Mouse (Mus musculus) midbrain, embryonic 11.5 days (tissue): ENCODE data around the gene Ppl. TPM values are rescaled to one million over a fixed set of nuclear protein-coding genes. Genes with fewer than 3 reads are reported as not detected.

Experiments used
- ATAC-seq: fragments of 200-750 bp; cut with Nextera tagmentation; 2 replicates; pipeline ENCODE4 v1.8.0; 2017; ENCODE audit warnings: moderate TSS enrichment, moderate library complexity; ENCODE audit not compliant: low FRiP score
- DNase-seq: peaks from one replicate; pipeline ENCODE4 v3.0.0; 2015; ENCODE audit warnings: low spot score; ENCODE audit errors: missing footprints
- H3K27ac ChIP-seq: fragments of 300-500 bp; sonication (generic); 2 replicates; pipeline ENCODE4 v1.5.1; 2014; ENCODE audit warnings: low read depth, low read length
- H3K27me3 ChIP-seq: fragments of 300-500 bp; sonication (generic); 2 replicates; pipeline ENCODE4 v1.6.1; 2014; ENCODE audit warnings: mild to moderate bottlenecking, low read length, moderate library complexity, mixed read lengths; ENCODE audit not compliant: control insufficient read depth, insufficient read depth
- H3K36me3 ChIP-seq: fragments of 300-500 bp; sonication (generic); 2 replicates; pipeline ENCODE4 v1.6.1; 2014; ENCODE audit warnings: mild to moderate bottlenecking, low read length, moderate library complexity, mixed read lengths; ENCODE audit not compliant: control insufficient read depth, insufficient read depth
- H3K4me1 ChIP-seq: fragments of 300-500 bp; sonication (generic); 2 replicates; pipeline ENCODE4 v1.6.1; 2014; ENCODE audit warnings: low read length; ENCODE audit not compliant: control insufficient read depth, insufficient read depth
- H3K4me2 ChIP-seq: fragments of 300-500 bp; sonication (generic); 2 replicates; pipeline ENCODE4 v1.6.1; 2014; ENCODE audit warnings: mild to moderate bottlenecking, moderate library complexity
- H3K4me3 ChIP-seq: fragments of 300-500 bp; sonication (generic); 2 replicates; pipeline ENCODE4 v1.5.1; 2014; ENCODE audit warnings: low read depth, low read length
- H3K9ac ChIP-seq: fragments of 300-500 bp; sonication (generic); 2 replicates; pipeline ENCODE4 v1.6.1; 2014; ENCODE audit warnings: low read length
- H3K9me3 ChIP-seq: fragments of 300-500 bp; sonication (generic); 2 replicates; pipeline ENCODE4 v1.6.1; 2016; ENCODE audit warnings: low read length; ENCODE audit not compliant: control insufficient read depth
- WGBS: fragments of 180-500 bp; shearing (Covaris S2); extraction: QIAGEN DNeasy Blood & Tissue Kit; methylation state at CpG from one replicate; pipeline ENCODE4 v1.1.7; 2014; 5-methylcytosine and 5-hydroxymethylcytosine counted together
- polyA plus RNA-seq: library from polyadenylated mRNA; unstranded; fragments of >200 nt; fragmentation: Nextera tagmentation; extraction: Ambion mirVana; gene quantifications from 2 replicates; pipeline ENCODE4 v1.2.1, GENCODE M21; 2014

Ppl gene
- polyA plus RNA-seq, 1 experiment from 2014 or later = 0.48 TPM

DNA sequence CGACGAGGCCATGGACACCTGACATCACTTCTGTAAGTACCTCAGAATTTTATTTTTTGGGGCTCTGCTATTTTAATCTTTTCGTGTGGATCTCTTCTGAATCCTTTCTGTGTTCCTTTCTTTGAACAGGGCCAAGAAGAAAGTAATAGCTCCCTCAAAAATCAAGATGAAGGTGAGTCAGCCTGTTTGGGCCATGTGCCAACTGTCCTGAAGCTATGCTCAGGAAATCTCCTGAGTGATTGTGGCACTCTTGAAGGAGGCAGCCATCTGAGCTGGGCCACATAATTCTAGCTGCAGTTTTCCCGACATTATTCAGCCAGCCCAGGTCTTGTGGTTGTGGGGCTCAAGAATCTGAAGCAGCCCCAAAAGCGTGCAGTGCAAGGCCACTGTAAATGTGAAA lies 57.9 kb downstream of the Ppl start:
- H3K4me2 ChIP-seq = no peak overlapping the region
- no peaks in the 10 kb centered on the region for H3K9me3 ChIP-seq
- H3K9ac ChIP-seq = no peak overlapping the region
- no peak overlapping the region for H3K27ac ChIP-seq
- no peaks in the 10 kb centered on the region for H3K27me3 ChIP-seq
- H3K4me1 ChIP-seq = no peaks in the 10 kb centered on the region
- ATAC-seq = no peak
- DNase-seq = no peak
- peaks cover 49% of the 10 kb centered on the region for H3K36me3 ChIP-seq
- 89% methylated on average over 5 of the region's 5 CpGs for WGBS
- H3K4me3 ChIP-seq = no peak overlapping the region

DNA sequence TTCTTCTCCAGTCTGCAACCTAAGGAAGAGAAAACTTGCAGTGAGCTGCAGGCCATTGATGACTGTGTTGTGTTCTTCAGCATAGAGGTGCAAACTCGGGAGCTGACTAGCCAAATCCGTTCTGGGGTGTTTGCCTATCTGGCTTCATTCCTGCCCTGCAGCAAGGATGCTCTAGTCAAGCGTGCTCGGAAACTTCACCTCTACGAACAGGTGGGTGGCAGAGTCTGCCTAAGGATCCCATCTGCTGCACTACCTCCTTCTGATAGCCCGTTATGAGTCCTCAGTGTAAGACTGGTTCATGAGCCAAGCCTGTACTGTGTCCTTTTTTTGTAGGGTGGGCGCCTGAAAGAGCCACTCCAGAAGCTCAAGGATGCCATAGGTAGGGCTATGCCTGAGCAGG lies 60.2 kb downstream of the Ppl start:
- Histone ChIP-seq H3K36me3 (peaks cover 36% of the 10 kb centered on the region), H3K4me1 (no peaks in the 10 kb centered on the region), H3K9me3 (no peaks in the 10 kb centered on the region), H3K9ac (no peak overlapping the region), H3K27me3 (no peaks in the 10 kb centered on the region), H3K4me3 (no peak overlapping the region), H3K27ac (no peak overlapping the region), H3K4me2 (no peak overlapping the region)
- ATAC-seq (no peak), DNase-seq (peak; percentile 14)
- 90% methylated on average over 7 of the region's 7 CpGs for WGBS

DNA sequence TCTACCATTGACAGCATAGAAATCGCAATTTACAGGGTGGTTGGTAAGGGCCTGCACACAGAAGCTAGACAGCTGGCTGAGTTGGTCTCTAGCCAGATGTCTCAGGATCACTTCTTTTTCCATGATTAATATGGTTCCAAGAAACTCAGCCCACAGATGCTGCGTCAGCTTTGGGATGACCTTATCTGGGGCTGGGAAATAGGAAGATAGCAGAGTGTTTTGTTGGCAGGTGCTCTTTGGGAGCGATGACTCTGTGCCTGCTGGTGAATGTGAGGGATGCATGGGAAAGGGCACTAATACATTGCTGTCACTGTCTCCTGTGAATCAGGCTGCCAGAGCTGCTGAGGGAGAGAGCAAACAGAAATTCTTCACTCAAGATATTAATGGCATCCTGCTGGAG lies 61.9 kb downstream of the Ppl start:
- H3K4me2 ChIP-seq = no peak overlapping the region
- no peaks in the 10 kb centered on the region for H3K27me3 ChIP-seq
- no peaks in the 10 kb centered on the region for H3K4me1 ChIP-seq
- no peak overlapping the region for H3K9ac ChIP-seq
- H3K4me3 ChIP-seq = no peak overlapping the region
- H3K27ac ChIP-seq = no peak overlapping the region
- peaks cover 23% of the 10 kb centered on the region for H3K36me3 ChIP-seq
- H3K9me3 ChIP-seq = no peaks in the 10 kb centered on the region
- DNase-seq (no peak), ATAC-seq (no peak)
- WGBS = 99% methylated on average over 3 of the region's 3 CpGs

DNA sequence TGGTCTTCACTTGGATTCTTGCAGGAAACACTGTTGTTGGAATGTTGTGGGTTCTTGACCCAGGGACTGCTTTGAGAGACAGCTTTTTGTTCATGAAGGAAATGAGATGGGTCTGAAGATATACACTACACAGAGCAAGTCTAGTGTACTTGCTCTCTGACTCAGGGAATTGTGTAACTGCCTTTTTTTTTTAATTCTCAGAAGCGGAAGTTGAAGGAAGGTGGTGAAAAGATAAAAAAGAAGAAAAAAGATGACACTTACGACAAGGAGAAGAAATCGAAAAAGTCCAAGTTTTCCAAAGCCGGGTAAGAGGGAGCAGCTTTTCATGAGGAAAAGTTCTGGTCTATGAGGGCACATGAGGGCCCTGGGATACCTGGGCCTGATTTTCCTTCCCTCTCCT lies 68.7 kb downstream of the Ppl start:
- H3K36me3 ChIP-seq = peaks cover 12% of the 10 kb centered on the region; the same call in 1 of the 2 replicates

DNA sequence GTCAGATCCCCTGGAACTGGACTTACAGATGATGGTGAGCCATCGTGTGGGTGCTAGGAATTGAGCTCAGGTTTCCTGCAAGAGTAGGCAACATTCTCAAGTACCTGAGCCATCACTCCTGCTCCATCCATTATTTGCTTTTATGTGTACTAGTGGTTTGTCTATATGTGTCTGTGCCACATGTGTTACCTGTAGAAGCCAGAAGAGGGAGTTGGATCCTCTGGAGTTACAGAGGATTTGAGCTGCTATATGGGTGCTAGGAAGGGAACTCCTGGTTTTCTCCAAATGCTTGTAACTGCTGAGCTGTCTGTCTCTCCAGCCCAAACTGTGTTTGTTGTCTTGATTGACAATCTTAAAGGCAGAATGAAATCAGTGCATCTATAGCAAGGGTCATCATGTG lies 74.1 kb downstream of the Ppl start:
- peaks cover 11% of the 10 kb centered on the region; the same call in 1 of the 2 replicates for H3K36me3 ChIP-seq
- H3K4me1 ChIP-seq = no peaks in the 10 kb centered on the region
- H3K9me3 ChIP-seq = no peaks in the 10 kb centered on the region
- no peak overlapping the region for H3K4me3 ChIP-seq
- 90% methylated on average over 1 of the region's 1 CpGs for WGBS
- no peak overlapping the region for H3K27ac ChIP-seq
- no peak overlapping the region for H3K9ac ChIP-seq
- DNase-seq (no peak), ATAC-seq (no peak)
- H3K4me2 ChIP-seq = no peak overlapping the region
- no peaks in the 10 kb centered on the region for H3K27me3 ChIP-seq

More for the DNA sequence above, 68.7 kb downstream of the Ppl start:
- 92% methylated on average over 4 of the region's 4 CpGs for WGBS
- Histone ChIP-seq H3K4me1 (no peaks in the 10 kb centered on the region), H3K4me2 (no peak overlapping the region), H3K9me3 (no peaks in the 10 kb centered on the region), H3K4me3 (no peak overlapping the region), H3K9ac (no peak overlapping the region), H3K27me3 (no peaks in the 10 kb centered on the region), H3K27ac (no peak overlapping the region)
- no peak for ATAC-seq
- DNase-seq = no peak

DNA sequence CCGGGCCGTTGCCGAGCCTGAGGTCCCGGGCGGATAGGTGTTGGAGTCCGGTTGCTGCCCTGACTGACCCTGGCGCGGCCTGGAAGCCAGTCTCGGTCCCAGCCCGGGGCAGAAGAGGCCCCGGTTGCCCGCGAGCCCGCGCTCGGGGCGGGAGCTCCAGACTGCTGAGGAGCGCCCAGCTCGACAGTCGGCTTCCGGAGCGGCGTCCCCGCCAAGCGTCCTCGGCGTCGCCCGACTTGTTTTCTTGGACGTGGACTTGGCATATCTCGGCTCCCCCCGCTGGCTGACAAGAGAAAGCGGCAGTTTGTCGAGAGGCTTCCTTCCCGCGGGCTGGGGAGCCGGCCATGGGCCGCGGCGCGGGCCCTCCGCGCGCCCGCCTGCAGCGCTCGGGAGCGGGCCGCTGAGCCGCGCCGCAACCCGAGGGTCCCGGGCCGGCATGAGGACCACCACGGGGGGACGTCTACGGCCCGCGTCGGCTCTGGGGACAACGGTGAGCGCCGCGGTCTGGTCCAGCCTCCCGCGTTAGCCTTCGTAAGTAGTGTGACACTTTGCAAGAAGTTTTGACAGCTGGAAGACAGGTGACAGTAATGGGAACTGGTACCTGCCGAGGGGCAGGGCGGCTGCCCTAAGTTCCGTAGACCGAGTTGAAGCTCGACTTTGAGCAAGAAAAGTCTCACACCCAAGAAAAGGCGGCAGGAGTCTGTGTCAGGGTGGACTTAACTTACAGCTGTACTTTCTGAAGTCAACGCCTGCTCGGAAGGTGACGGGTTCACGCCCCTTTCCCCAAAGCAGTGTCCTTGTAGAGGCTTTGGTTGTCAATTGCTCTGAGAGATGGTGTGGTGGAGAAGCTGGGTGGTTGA lies 81.7 kb downstream of the Ppl start:
- peak overlapping the region; percentile 88 for H3K27ac ChIP-seq
- ATAC-seq = peak; percentile 80
- H3K36me3 ChIP-seq = peaks cover 8% of the 10 kb centered on the region; the same call in 1 of the 2 replicates
- peak overlapping the region; percentile 57 for H3K4me3 ChIP-seq
- peak; percentile 95 for DNase-seq
- H3K4me1 ChIP-seq = peaks cover 21% of the 10 kb centered on the region
- peak overlapping the region; percentile 81 for H3K9ac ChIP-seq
- no peaks in the 10 kb centered on the region for H3K9me3 ChIP-seq
- H3K4me2 ChIP-seq = peak overlapping the region; percentile 97
- no peaks in the 10 kb centered on the region for H3K27me3 ChIP-seq
- WGBS = under 1% methylated on average over 70 of the region's 78 CpGs

DNA sequence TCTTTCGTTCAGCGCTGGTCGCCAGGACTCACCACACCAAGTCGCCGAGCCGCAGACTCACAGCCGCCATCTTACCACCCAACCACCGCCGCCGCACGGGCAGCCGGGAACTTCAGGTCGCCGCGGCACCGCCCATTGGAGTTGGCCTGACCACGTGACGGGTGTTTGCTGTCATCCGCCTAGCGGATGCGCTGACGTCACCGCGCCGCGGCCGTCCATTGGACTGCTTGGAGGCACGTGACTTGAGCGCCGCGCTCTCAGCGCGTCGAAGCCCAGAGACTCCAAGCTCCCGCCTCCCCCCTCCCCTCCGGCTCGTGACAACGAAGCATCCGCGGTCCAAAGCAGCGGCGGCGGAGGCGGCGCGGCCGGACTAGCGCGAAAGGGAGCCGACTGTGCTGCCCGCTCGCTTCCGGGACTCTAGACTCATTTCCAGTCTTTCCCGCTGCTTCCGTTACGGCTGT lies 82.4 kb downstream of the Ppl start, which contains the start of the genes Glyr1 and Ubn1:
Gene Glyr1 (minus strand): TSS at position 90 of the 461 bp plus-strand sequence.
Gene Ubn1 (plus strand): TSS at position 284 of the 461 bp plus-strand sequence.
- WGBS = under 1% methylated on average over 56 of the region's 56 CpGs

DNA sequence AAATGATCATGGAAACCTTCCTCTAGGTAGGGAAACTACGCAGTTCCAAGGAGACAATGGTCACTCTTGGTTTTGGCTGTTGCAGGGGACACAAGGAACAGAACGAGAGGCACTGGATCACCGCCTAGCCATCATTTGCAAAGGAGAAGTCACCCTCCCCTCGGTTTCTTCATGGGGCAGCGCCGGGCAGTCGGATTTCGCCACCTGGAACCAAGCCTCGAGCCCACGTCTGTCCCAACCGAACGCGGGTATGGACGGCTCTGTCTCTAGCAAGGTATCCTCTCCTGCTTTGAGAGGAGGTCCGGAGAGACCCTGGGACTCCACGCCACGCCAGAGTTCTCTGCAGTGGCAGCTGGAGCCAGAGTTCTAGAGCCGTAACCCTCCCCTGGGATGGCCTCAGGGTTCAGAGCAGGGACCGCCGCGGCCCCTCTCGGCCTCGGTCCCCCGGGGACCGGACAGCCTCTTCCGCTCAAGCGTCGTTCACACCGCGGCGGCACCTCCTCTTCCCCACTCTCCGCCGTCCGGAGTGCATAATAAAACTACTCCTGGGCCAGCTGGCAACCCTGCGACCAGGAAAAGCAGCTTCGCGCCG lies 82.9 kb downstream of the Ppl start:
- peak overlapping the region; percentile 86 for H3K4me2 ChIP-seq
- peaks cover 21% of the 10 kb centered on the region for H3K4me1 ChIP-seq
- peak; percentile 70 for ATAC-seq
- H3K27me3 ChIP-seq = no peaks in the 10 kb centered on the region
- under 1% methylated on average over 38 of the region's 38 CpGs for whole genome bisulfite sequencing
- peaks cover 10% of the 10 kb centered on the region; the same call in 1 of the 2 replicates for H3K36me3 ChIP-seq
- DNase-seq = no peak
- no peaks in the 10 kb centered on the region for H3K9me3 ChIP-seq
- H3K9ac ChIP-seq = peak overlapping the region; percentile 66
- peak overlapping the region; percentile 57 for H3K4me3 ChIP-seq
- peak overlapping the region; percentile 73 for H3K27ac ChIP-seq

More for the DNA sequence above, 82.4 kb downstream of the Ppl start, which contains the start of the genes Glyr1 and Ubn1:
- H3K4me3 ChIP-seq = peak within 1 kb of the TSS; percentile 57
- no peaks in the 10 kb centered on the region for H3K27me3 ChIP-seq
- H3K4me1 ChIP-seq = peaks cover 21% of the 10 kb centered on the region
- DNase-seq (peak; percentile 99), ATAC-seq (peak; percentile 99)
- H3K9ac ChIP-seq = peak within 1 kb of the TSS; percentile 81
- H3K27ac ChIP-seq = peak within 1 kb of the TSS; percentile 88
- H3K9me3 ChIP-seq = no peaks in the 10 kb centered on the region
- H3K36me3 ChIP-seq = peaks cover 9% of the 10 kb centered on the region; the same call in 1 of the 2 replicates
- peak within 1 kb of the TSS; percentile 97 for H3K4me2 ChIP-seq

DNA sequence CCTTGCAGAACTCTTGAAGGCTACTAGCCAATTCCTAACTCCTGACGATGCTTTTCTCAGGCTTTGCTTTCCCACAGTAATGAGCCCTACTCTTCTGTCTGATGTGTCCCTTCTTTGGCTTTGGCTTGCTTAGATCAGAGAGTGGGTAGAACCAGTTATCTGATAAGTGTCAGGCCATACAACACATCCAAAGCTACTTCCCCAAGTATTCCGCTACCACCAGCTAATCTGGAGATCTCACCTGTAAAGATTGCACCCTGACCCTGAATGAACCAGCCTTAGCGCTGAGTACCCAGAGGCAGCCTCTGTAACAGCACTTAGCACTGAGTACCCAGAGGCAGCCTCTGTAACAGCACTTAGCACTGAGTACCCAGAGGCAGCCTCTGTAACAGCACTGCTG lies 86.9 kb downstream of the Ppl start:
- DNase-seq = no peak
- Histone ChIP-seq H3K27me3 (no peaks in the 10 kb centered on the region), H3K36me3 (peaks cover 22% of the 10 kb centered on the region), H3K4me2 (no peak overlapping the region), H3K27ac (no peak overlapping the region), H3K9me3 (no peaks in the 10 kb centered on the region), H3K4me3 (no peak overlapping the region), H3K4me1 (peaks cover 10% of the 10 kb centered on the region), H3K9ac (no peak overlapping the region)
- WGBS = 92% methylated on average over 3 of the region's 3 CpGs
- no peak for ATAC-seq
